Comparison of ENCODE assay signal across 8 mouse cellular contexts in the genomic region with DNA sequence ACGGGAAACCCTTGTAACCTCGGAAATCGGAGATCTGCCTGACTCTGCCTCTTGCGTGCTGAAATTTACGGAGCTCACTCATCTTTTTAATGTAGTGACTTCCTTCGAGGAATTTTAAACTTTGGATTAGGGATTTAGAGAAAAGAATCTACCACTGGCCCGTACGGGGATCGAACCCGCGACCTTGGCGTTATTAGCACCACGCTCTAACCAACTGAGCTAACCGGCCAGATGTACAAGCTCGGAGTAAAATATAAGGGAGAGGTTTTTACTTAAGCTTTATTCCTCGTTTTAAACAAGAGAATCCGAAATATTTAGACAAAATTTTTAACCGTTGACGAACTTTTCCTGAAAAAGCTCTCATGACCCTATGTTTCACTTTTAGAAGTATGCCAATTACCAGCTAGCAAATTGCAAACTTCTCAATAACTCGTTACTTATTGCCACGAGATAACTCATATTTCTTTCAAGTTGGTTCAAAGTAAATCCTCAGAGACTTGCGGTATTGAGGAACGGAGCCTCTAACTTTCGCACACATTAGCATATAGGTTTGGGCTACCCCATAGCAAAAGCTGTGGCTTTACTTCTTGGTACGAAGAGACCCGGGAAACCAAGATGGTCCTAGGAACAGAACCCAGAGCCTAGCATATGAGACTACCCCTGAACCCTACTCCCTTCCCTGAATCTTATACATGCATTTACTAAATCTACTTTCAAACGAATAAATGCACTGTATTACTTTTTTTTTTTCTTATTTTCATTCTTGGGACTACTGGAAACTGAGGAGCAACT. TPM values are rescaled to one million over a fixed set of nuclear protein-coding genes. Genes with fewer than 3 reads are reported as not detected.
DNase-seq lines count a peak whose midpoint lies in the region; ATAC-seq and TF ChIP-seq lines count a peak whose summit lies in the region.

No protein-coding gene starts in this region.

- no peaks in the 10 kb centered on the region for H3K27me3 ChIP-seq in forebrain, embryonic 14.5 days (replicated peaks; ENCODE audit: control insufficient read depth, insufficient read depth, low read length)
- no peaks in the 10 kb centered on the region for H3K27me3 ChIP-seq in intestine, embryonic 15.5 days (replicated peaks)
- no peaks in the 10 kb centered on the region for H3K27me3 ChIP-seq in liver, adult 2 months (ENCODE audit: control insufficient read depth, insufficient read depth, low read length)
- no peaks in the 10 kb centered on the region for H3K27me3 ChIP-seq in neural tube, embryonic 12.5 days (replicated peaks)

- H3K4me1 ChIP-seq in forebrain, embryonic 14.5 days (ENCODE audit: control insufficient read depth, insufficient read depth, low read length): no peaks in the 10 kb centered on the region
- no peaks in the 10 kb centered on the region for H3K4me1 ChIP-seq in intestine, embryonic 15.5 days (replicated peaks)
- H3K4me1 ChIP-seq in liver, adult 2 months (ENCODE audit: control insufficient read depth, insufficient read depth, low read length): peaks cover 2% of the 10 kb centered on the region; the same call in 1 of the 2 replicates
- H3K4me1 ChIP-seq in neural tube, embryonic 12.5 days: no peaks in the 10 kb centered on the region

- no peak for TF ChIP-seq CTCF in liver, adult 2 months (IDR thresholded peaks at IDR 0.05; ENCODE audit: low read depth, low read length)

- WGBS in forebrain, embryonic 14.5 days: 2% methylated on average over 27 of the region's 27 CpGs
- WGBS in intestine, embryonic 15.5 days: 5% methylated on average over 27 of the region's 27 CpGs
- WGBS in liver, adult 2 months: 8% methylated on average over 27 of the region's 27 CpGs
- 1% methylated on average over 27 of the region's 27 CpGs for WGBS in neural tube, embryonic 12.5 days

- no peak for TF ChIP-seq POLR2A in liver, adult 2 months (IDR thresholded peaks at IDR 0.05; ENCODE audit: extremely low read depth, insufficient read depth, low read length)

- H3K4me3 ChIP-seq in forebrain, embryonic 14.5 days (ENCODE audit: low read depth, low read length): peak overlapping the region; percentile 9; the same call in 1 of the 2 replicates
- peak overlapping the region; percentile 39 for H3K4me3 ChIP-seq in intestine, embryonic 15.5 days (replicated peaks)
- H3K4me3 ChIP-seq in liver, adult 2 months (ENCODE audit: insufficient read depth, low read depth, low read length): peak overlapping the region; percentile 63
- H3K4me3 ChIP-seq in neural tube, embryonic 12.5 days: 0 out of 2 replicates have a peak overlapping the region, but pooled peaks have one; percentile 22

- no peaks in the 10 kb centered on the region for H3K9me3 ChIP-seq in forebrain, embryonic 14.5 days (replicated peaks; ENCODE audit: control insufficient read depth, low read length)
- H3K9me3 ChIP-seq in intestine, embryonic 15.5 days: no peaks in the 10 kb centered on the region
- no peaks in the 10 kb centered on the region for H3K9me3 ChIP-seq in neural tube, embryonic 12.5 days

- ATAC-seq in forebrain, embryonic 14.5 days: no peak
- peak; percentile 87 for ATAC-seq in intestine, embryonic 15.5 days
- no peak for ATAC-seq in neural tube, embryonic 12.5 days (ENCODE audit: low FRiP score, low read depth)

- H3K4me2 ChIP-seq in forebrain, embryonic 14.5 days (ENCODE audit: low read length): peak overlapping the region; percentile 31
- peak overlapping the region; percentile 50 for H3K4me2 ChIP-seq in intestine, embryonic 15.5 days (replicated peaks)
- peak overlapping the region; percentile 49 for H3K4me2 ChIP-seq in neural tube, embryonic 12.5 days (replicated peaks)

- no peak overlapping the region for H3K27ac ChIP-seq in forebrain, embryonic 14.5 days (ENCODE audit: low read depth, low read length)
- no peak overlapping the region for H3K27ac ChIP-seq in intestine, embryonic 15.5 days
- H3K27ac ChIP-seq in liver, adult 2 months (replicated peaks; ENCODE audit: insufficient read depth, low read depth, low read length): no peak overlapping the region
- no peak overlapping the region for H3K27ac ChIP-seq in neural tube, embryonic 12.5 days

- DNase-seq in left cerebral cortex, adult 18-20 months (ENCODE audit: low spot score in 2 of 2): peak; percentile 66 to 72
- no peak for DNase-seq in left cerebral cortex, adult 11 months (ENCODE audit: low spot score)
- DNase-seq in adrenal gland, postnatal 25 days: peak; percentile 61
- peak; percentile 24 for DNase-seq in forebrain, embryonic 14.5 days (ENCODE audit: low spot score)
- peak; percentile 78 for DNase-seq in liver, adult 2 months (ENCODE audit: extremely low read depth, low read depth, low spot score)
- DNase-seq in gastrocnemius, postnatal 10 days: no peak

- H3K36me3 ChIP-seq in forebrain, embryonic 14.5 days (ENCODE audit: control insufficient read depth, insufficient read depth, low read length): no peaks in the 10 kb centered on the region
- H3K36me3 ChIP-seq in intestine, embryonic 15.5 days: no peaks in the 10 kb centered on the region
- no peaks in the 10 kb centered on the region for H3K36me3 ChIP-seq in liver, adult 2 months (ENCODE audit: control insufficient read depth, insufficient read depth, low read length)
- no peaks in the 10 kb centered on the region for H3K36me3 ChIP-seq in neural tube, embryonic 12.5 days

- no peaks in the 10 kb centered on the region for H3K79me2 ChIP-seq in liver, adult 2 months (ENCODE audit: control insufficient read depth, insufficient read depth, low read length)

- H3K9ac ChIP-seq in forebrain, embryonic 14.5 days (ENCODE audit: low read length): no peak overlapping the region
- no peak overlapping the region for H3K9ac ChIP-seq in intestine, embryonic 15.5 days
- H3K9ac ChIP-seq in liver, adult 2 months (ENCODE audit: low read depth, low read length): 0 out of 2 replicates have a peak overlapping the region, but pooled peaks have one; percentile 54
- H3K9ac ChIP-seq in neural tube, embryonic 12.5 days: no peak overlapping the region

RNA-seq across cellular contexts. Expression of a gene that starts 48.5 kb away (rescaled TPM):
- 10 to 100 TPM; 22.9 to 33.6 TPM for total RNA-seq in left cerebral cortex, adult 18-20 months (2021)
- total RNA-seq in adrenal gland, postnatal 25 days (2021): 39.7 and 86.5 TPM in 2 replicates
- polyA plus RNA-seq in forebrain, embryonic 14.5 days (2014; fragmentation: Nextera tagmentation; extraction: Ambion mirVana): 9.4 and 17.8 TPM in 2 replicates
- 15.0 and 16.4 TPM in 2 replicates for polyA plus RNA-seq in intestine, embryonic 15.5 days (2015; fragmentation: Nextera tagmentation; extraction: Ambion mirVana)
- total RNA-seq in liver, adult 2 months (2014; rRNA removed): 0.65 and 1.3 TPM in 2 replicates
- polyA plus RNA-seq in liver, adult 2 months (2012; rRNA removed): 1.0 and 11.9 TPM in 2 replicates
- 18.7 and 25.8 TPM in 2 replicates for polyA plus RNA-seq in neural tube, embryonic 12.5 days (2016; fragmentation: Nextera tagmentation; extraction: Ambion mirVana)
- total RNA-seq in gastrocnemius, postnatal 10 days (2021): 100 to 1,000 TPM; 139 to 146 TPM

RNA-seq across cellular contexts. Expression of a gene that starts 48.8 kb away (rescaled TPM):
- total RNA-seq in left cerebral cortex, adult 18-20 months (2021): 10 to 100 TPM; 27.2 to 27.7 TPM
- total RNA-seq in adrenal gland, postnatal 25 days (2021): 4.5 and 108 TPM in 2 replicates
- 2,010 and 3,186 TPM in 2 replicates for polyA plus RNA-seq in forebrain, embryonic 14.5 days (2014; fragmentation: Nextera tagmentation; extraction: Ambion mirVana)
- polyA plus RNA-seq in intestine, embryonic 15.5 days (2015; fragmentation: Nextera tagmentation; extraction: Ambion mirVana): 2,704 and 3,243 TPM in 2 replicates
- total RNA-seq in liver, adult 2 months (2014; rRNA removed): 37.4 and 51.8 TPM in 2 replicates
- 6.3 and 14.0 TPM in 2 replicates for polyA plus RNA-seq in liver, adult 2 months (2012; rRNA removed)
- 3,361 and 3,805 TPM in 2 replicates for polyA plus RNA-seq in neural tube, embryonic 12.5 days (2016; fragmentation: Nextera tagmentation; extraction: Ambion mirVana)
- 100 to 1,000 TPM in 1 of 2 experiments, 10 to 100 TPM in 1; 86.5 to 153 TPM for total RNA-seq in gastrocnemius, postnatal 10 days (2021)

RNA-seq across cellular contexts. Expression of a gene that starts 50.1 kb away (rescaled TPM):
- total RNA-seq in left cerebral cortex, adult 18-20 months (2021): 10 to 100 TPM; 48.9 to 61.1 TPM
- total RNA-seq in adrenal gland, postnatal 25 days (2021): 43.4 and 51.9 TPM in 2 replicates
- 4.6 and 16.7 TPM in 2 replicates for polyA plus RNA-seq in forebrain, embryonic 14.5 days (2014; fragmentation: Nextera tagmentation; extraction: Ambion mirVana)
- 12.0 and 15.9 TPM in 2 replicates for polyA plus RNA-seq in intestine, embryonic 15.5 days (2015; fragmentation: Nextera tagmentation; extraction: Ambion mirVana)
- 336 and 466 TPM in 2 replicates for total RNA-seq in liver, adult 2 months (2014; rRNA removed)
- polyA plus RNA-seq in liver, adult 2 months (2012; rRNA removed): 4.5 and 8.5 TPM in 2 replicates
- 11.4 and 12.4 TPM in 2 replicates for polyA plus RNA-seq in neural tube, embryonic 12.5 days (2016; fragmentation: Nextera tagmentation; extraction: Ambion mirVana)
- total RNA-seq in gastrocnemius, postnatal 10 days (2021): 10 to 100 TPM; 17.9 to 46.6 TPM

Comparison
In these comparisons a context has a peak if more than half of its experiments do, and no peak if none do; other contexts are left out.
1. DNase-seq: peak in left cerebral cortex, adult 18-20 months (2 of 2), adrenal gland, postnatal 25 days (single experiment), forebrain, embryonic 14.5 days (single experiment) and liver, adult 2 months (single experiment); none in left cerebral cortex, adult 11 months (single experiment) and gastrocnemius, postnatal 10 days (single experiment).
2. H3K4me3 ChIP-seq: peak in every context shown above with its lines; median percentile 63 in liver, adult 2 months; 39 in intestine, embryonic 15.5 days; 22 in neural tube, embryonic 12.5 days; 9 in forebrain, embryonic 14.5 days.
3. RNA of a gene that starts 48.5 kb away (total RNA-seq): 139 to 146 TPM in gastrocnemius, postnatal 10 days, 39.7 to 86.5 TPM in adrenal gland, postnatal 25 days and 22.9 to 33.6 TPM in left cerebral cortex, adult 18-20 months; 0.65 to 1.3 TPM in liver, adult 2 months; every median in the first group is over 10 times any median in the second.
4. Peak in every context shown above with its lines, with median percentiles within 50 percentile points of each other: H3K4me2 ChIP-seq.